Mouse (Mus musculus) right cerebral cortex, postnatal 10 days (tissue): ENCODE results near the gene Fibin.

Experiments
- DNase-seq, 2 experiments: peaks; one replicate each; pipeline ENCODE4 v3.0.0; 2021; ENCODE audit warnings: low spot score in 2 of 2

Fibin gene

GRCm38 (mm10) chr2:110314074-110314473 lies 48.9 kb downstream of the Fibin start:
- no peak for DNase-seq

- DNase-seq = no peak
Observed at GRCm38 (mm10) chr2:110313305-110313824, 49.6 kb downstream of the Fibin start.
